Comparison of ENCODE assay signal across 21 mouse cellular contexts in genomic region chr10:38609606-38610510, GRCm38 (mm10).
DNase-seq lines count a peak whose midpoint lies in the region; ATAC-seq and TF ChIP-seq lines count a peak whose summit lies in the region.
"Had no signal": no experiment of that assay in that cellular context is flagged by ENCODE, and none has a peak within 500 bp of the region (broad histone marks: within the 10 kb centered on the region; RNA-seq: fewer than 3 reads in every experiment).

No protein-coding gene starts in this region.

- H3K9ac ChIP-seq in ES-Bruce4 (ENCODE audit: low read depth, poor library complexity, severe bottlenecking): no peak overlapping the region
- no peak overlapping the region for H3K9ac ChIP-seq in forebrain, postnatal 0 days
- H3K9ac ChIP-seq: embryonic facial prominence, embryonic 13.5 days; forebrain, embryonic 12.5 days; heart, embryonic 13.5 days; hindbrain, embryonic 12.5 days had no signal

- 75% methylated on average over 5 of the region's 5 CpGs for WGBS in forebrain, postnatal 0 days

- H3K27me3 ChIP-seq in ES-Bruce4 (ENCODE audit: control insufficient read depth, insufficient read depth, low read length, poor library complexity, severe bottlenecking): no peaks in the 10 kb centered on the region
- H3K27me3 ChIP-seq in forebrain, postnatal 0 days (ENCODE audit: insufficient read depth, low read length): no peaks in the 10 kb centered on the region
- H3K27me3 ChIP-seq: embryonic facial prominence, embryonic 13.5 days; forebrain, embryonic 12.5 days; heart, embryonic 13.5 days; hindbrain, embryonic 12.5 days had no signal

- H3K27ac ChIP-seq in ES-Bruce4 (ENCODE audit: insufficient read depth, low read length): peak overlapping the region; percentile 93
- no peak overlapping the region for H3K27ac ChIP-seq in forebrain, postnatal 0 days (ENCODE audit: low read depth, low read length)
- H3K27ac ChIP-seq: embryonic facial prominence, embryonic 13.5 days; forebrain, embryonic 12.5 days; heart, embryonic 13.5 days; hindbrain, embryonic 12.5 days had no signal

- H3K4me2 ChIP-seq in forebrain, postnatal 0 days (ENCODE audit: low read depth): no peak overlapping the region
- H3K4me2 ChIP-seq: embryonic facial prominence, embryonic 13.5 days; forebrain, embryonic 12.5 days; heart, embryonic 13.5 days; hindbrain, embryonic 12.5 days had no signal

- no peaks in the 10 kb centered on the region for H3K4me1 ChIP-seq in ES-Bruce4 (ENCODE audit: control insufficient read depth, insufficient read depth, low read length)
- H3K4me1 ChIP-seq in forebrain, postnatal 0 days (ENCODE audit: insufficient read depth): no peaks in the 10 kb centered on the region
- H3K4me1 ChIP-seq: embryonic facial prominence, embryonic 13.5 days; forebrain, embryonic 12.5 days; heart, embryonic 13.5 days; hindbrain, embryonic 12.5 days had no signal

- TF ChIP-seq EP300 in ES-Bruce4 (IDR thresholded peaks at IDR 0.05; ENCODE audit: insufficient read depth, low read depth, low read length): no peak

- TF ChIP-seq POLR2A in ES-Bruce4 (IDR thresholded peaks at IDR 0.05; ENCODE audit: insufficient read depth, low read length): no peak

- peaks cover 23% of the 10 kb centered on the region for H3K9me3 ChIP-seq in ES-Bruce4 (replicated peaks; ENCODE audit: control insufficient read depth, insufficient read depth, low read length, poor library complexity, severe bottlenecking)
- no peaks in the 10 kb centered on the region for H3K9me3 ChIP-seq in forebrain, postnatal 0 days (ENCODE audit: low read length)
- H3K9me3 ChIP-seq: embryonic facial prominence, embryonic 13.5 days; forebrain, embryonic 12.5 days; heart, embryonic 13.5 days had no signal

- DNase-seq in kidney, adult 9 months: peak; percentile 72
- DNase-seq in kidney, postnatal 25 days: no peak
- peak; percentile 97 for DNase-seq in ES-CJ7 (ENCODE audit: low read depth, low spot score)
- DNase-seq in WW6 (ENCODE audit: low read depth, low spot score): peak; percentile 7
- DNase-seq in forebrain, postnatal 0 days: no peak
- DNase-seq in left cerebral cortex, postnatal 4 days: no peak
- DNase-seq: adrenal gland, postnatal 14 days; cerebellum, adult 11-12 months; cerebellum, adult 9-11 months; cerebellum, postnatal 36 days; gastrocnemius, postnatal 25 days; heart, postnatal 4 days had no signal

- ATAC-seq in forebrain, postnatal 0 days: no peak
- ATAC-seq: activated CD4-positive, CD25-positive, alpha-beta regulatory T cell, adult 4 months; forebrain, embryonic 16.5 days; hindbrain, embryonic 16.5 days; inflammation-experienced regulatory T-cells, adult 6 months had no signal

- TF ChIP-seq CTCF in ES-Bruce4 (IDR thresholded peaks at IDR 0.05; ENCODE audit: low read depth, low read length): no peak
- TF ChIP-seq CTCF in forebrain, postnatal 0 days (IDR thresholded peaks at IDR 0.05; ENCODE audit: low read depth): no peak

- intact Hi-C loops in left cerebral cortex, postnatal 4 days (cut with DNase I): no loop called here

- H3K4me3 ChIP-seq in ES-Bruce4 (ENCODE audit: low read depth, low read length): no peak overlapping the region
- no peak overlapping the region for H3K4me3 ChIP-seq in forebrain, postnatal 0 days (ENCODE audit: low read depth, low read length)
- H3K4me3 ChIP-seq: embryonic facial prominence, embryonic 13.5 days; forebrain, embryonic 12.5 days; heart, embryonic 13.5 days; hindbrain, embryonic 12.5 days had no signal

- no peaks in the 10 kb centered on the region for H3K36me3 ChIP-seq in ES-Bruce4 (ENCODE audit: control insufficient read depth, insufficient read depth, low read length, poor library complexity, severe bottlenecking)
- no peaks in the 10 kb centered on the region for H3K36me3 ChIP-seq in forebrain, postnatal 0 days (ENCODE audit: insufficient read depth)
- H3K36me3 ChIP-seq: embryonic facial prominence, embryonic 13.5 days; forebrain, embryonic 12.5 days; heart, embryonic 13.5 days; hindbrain, embryonic 12.5 days had no signal

Comparison
In these comparisons a context has a peak if more than half of its experiments do, and no peak if none do; other contexts are left out.
1. DNase-seq: peak in kidney, adult 9 months (single experiment), ES-CJ7 (single experiment) and WW6 (single experiment); none in kidney, postnatal 25 days (0 of 2), forebrain, postnatal 0 days (single experiment) and left cerebral cortex, postnatal 4 days (single experiment).